Mouse (Mus musculus): ENCODE results near the gene Tbc1d2. TPM values are rescaled to one million over a fixed set of nuclear protein-coding genes. Genes with fewer than 3 reads are reported as not detected.

The Tbc1d2 gene
- total and polyA plus RNA-seq, 2 experiments from 2014 or later, result 0.93 to 6.2 TPM

DNA sequence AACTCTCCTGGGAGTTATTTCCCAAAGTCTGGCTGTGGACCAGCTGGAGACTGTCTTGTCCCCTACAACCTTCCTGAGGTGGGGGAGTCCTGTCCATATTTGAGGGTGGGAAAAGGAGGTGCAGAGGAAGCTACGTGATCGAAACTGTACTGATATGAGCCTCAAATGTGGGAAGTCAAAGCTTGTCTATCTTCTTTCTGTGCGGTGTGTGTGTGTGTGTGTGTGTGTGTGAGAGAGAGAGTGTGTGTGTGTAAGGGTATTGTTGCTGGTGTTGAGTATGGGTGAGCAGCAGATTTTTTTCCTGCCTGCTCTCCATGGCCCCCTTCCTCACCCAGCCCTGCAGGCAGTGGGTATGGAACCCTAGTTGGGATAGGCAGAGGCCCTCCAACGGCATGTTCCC, 85.8 kb downstream of the Tbc1d2 start:
- H3K27me3 ChIP-seq (ENCODE audit: control insufficient read depth, insufficient read depth, low read length), result peaks cover 4% of the 10 kb centered on the region; the same call in 1 of the 2 replicates
- no peak overlapping the region for H3K4me2 ChIP-seq (ENCODE audit: low read depth, low read length)
- H3K4me1 ChIP-seq (ENCODE audit: control insufficient read depth, insufficient read depth), result no peaks in the 10 kb centered on the region
- no peaks in the 10 kb centered on the region for H3K36me3 ChIP-seq (replicated peaks; ENCODE audit: control insufficient read depth, insufficient read depth, low read length)
- no peak overlapping the region for H3K27ac ChIP-seq (ENCODE audit: low read depth)
- H3K9me3 ChIP-seq (replicated peaks; ENCODE audit: control insufficient read depth, low read length), result no peaks in the 10 kb centered on the region
- ATAC-seq (ENCODE audit: insufficient read depth, low read depth) (no peak), DNase-seq (ENCODE audit: low spot score) (no peak)
- TF ChIP-seq CTCF (IDR thresholded peaks at IDR 0.05; ENCODE audit: low read depth) (no peak), EP300 (IDR thresholded peaks at IDR 0.05; ENCODE audit: low read depth) (no peak)
- no peak overlapping the region for H3K4me3 ChIP-seq (ENCODE audit: low read depth, low read length)
- 66% methylated on average over 4 of the region's 4 CpGs for WGBS
- no peak overlapping the region for H3K9ac ChIP-seq (replicated peaks; ENCODE audit: low read depth, low read length)

DNA sequence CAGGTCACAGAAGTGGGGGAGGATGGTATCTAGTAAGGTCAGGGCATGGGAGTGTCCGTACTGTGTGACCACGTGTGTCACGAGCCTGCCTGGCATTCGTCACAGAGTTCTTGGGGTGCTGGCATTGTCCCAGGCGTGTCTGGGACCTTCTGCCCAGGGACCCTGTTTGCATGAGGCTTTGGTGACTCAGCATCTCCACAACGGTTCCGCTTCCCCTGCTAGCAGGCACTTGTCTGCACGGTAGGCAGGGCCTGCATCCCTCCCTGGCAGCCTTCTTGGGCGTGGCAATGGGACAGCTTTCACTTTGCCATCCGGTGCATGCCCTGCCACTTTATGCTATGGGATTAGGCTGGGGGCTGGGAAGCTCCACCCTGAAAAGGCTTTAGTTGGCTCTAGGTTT, 86.2 kb downstream of the Tbc1d2 start:
- WGBS, result 49% methylated on average over 10 of the region's 10 CpGs
- no peak overlapping the region for H3K4me2 ChIP-seq (ENCODE audit: low read depth, low read length)
- ATAC-seq (ENCODE audit: insufficient read depth, low read depth) (no peak), DNase-seq (ENCODE audit: low spot score) (no peak)
- no peaks in the 10 kb centered on the region for H3K36me3 ChIP-seq (replicated peaks; ENCODE audit: control insufficient read depth, insufficient read depth, low read length)
- H3K4me1 ChIP-seq (ENCODE audit: control insufficient read depth, insufficient read depth), result no peaks in the 10 kb centered on the region
- peaks cover 4% of the 10 kb centered on the region; the same call in 1 of the 2 replicates for H3K27me3 ChIP-seq (ENCODE audit: control insufficient read depth, insufficient read depth, low read length)
- H3K9ac ChIP-seq (replicated peaks; ENCODE audit: low read depth, low read length), result no peak overlapping the region
- no peak overlapping the region for H3K4me3 ChIP-seq (ENCODE audit: low read depth, low read length)
- TF ChIP-seq EP300 (IDR thresholded peaks at IDR 0.05; ENCODE audit: low read depth) (no peak), CTCF (IDR thresholded peaks at IDR 0.05; ENCODE audit: low read depth) (no peak)
- no peak overlapping the region for H3K27ac ChIP-seq (ENCODE audit: low read depth)
- H3K9me3 ChIP-seq (replicated peaks; ENCODE audit: control insufficient read depth, low read length), result no peaks in the 10 kb centered on the region

DNA sequence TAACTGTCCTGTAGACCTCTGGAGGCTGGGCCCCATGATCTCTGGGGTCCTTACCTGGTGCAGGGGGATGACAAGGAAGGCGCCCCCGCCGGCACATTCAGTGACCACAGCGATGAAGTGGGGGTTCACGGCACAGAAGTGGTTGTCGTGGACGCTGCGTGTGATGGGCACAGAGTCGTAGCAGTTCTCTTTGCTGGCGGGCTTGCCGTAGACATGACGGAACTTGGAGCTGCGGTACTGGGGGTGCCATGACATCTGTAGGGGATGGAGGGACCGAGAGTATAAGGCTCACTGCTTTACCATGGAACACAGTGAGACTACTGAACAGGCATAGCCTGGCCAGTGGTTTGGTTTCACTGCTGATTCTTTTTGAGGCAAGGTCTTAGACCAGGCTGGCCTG, 87.2 kb downstream of the Tbc1d2 start:
- Histone ChIP-seq H3K27me3 (ENCODE audit: control insufficient read depth, insufficient read depth, low read length) (no peaks in the 10 kb centered on the region; the same call in 1 of the 2 replicates), H3K9ac (replicated peaks; ENCODE audit: low read depth, low read length) (no peak overlapping the region), H3K4me3 (ENCODE audit: low read depth, low read length) (no peak overlapping the region), H3K9me3 (replicated peaks; ENCODE audit: control insufficient read depth, low read length) (no peaks in the 10 kb centered on the region), H3K36me3 (replicated peaks; ENCODE audit: control insufficient read depth, insufficient read depth, low read length) (no peaks in the 10 kb centered on the region), H3K4me1 (ENCODE audit: control insufficient read depth, insufficient read depth) (no peaks in the 10 kb centered on the region), H3K27ac (ENCODE audit: low read depth) (no peak overlapping the region), H3K4me2 (ENCODE audit: low read depth, low read length) (no peak overlapping the region)
- no peak for ATAC-seq (ENCODE audit: insufficient read depth, low read depth)
- DNase-seq (ENCODE audit: low spot score), result no peak
- TF ChIP-seq CTCF (IDR thresholded peaks at IDR 0.05; ENCODE audit: low read depth) (no peak), EP300 (IDR thresholded peaks at IDR 0.05; ENCODE audit: low read depth) (no peak)
- WGBS, result 90% methylated on average over 14 of the region's 14 CpGs

DNA sequence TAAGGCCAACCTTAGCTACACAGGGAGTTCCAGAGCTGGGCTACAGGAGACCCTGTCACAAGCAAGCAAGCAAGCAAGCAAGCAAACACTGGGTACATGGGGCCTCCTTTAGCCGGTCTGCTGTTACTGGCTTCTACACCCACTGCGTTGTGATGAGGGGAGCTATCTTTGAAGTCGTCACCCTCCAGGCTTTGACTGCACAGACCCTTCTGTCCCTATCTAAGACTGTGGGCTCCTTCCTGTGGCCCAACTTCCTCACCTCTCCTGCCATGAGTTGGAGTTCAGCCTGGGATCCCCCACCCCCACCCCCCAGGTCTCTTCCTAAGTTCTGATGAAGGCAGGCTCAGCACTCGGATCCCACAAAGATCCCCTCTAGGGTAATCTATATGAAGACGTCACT, 88.0 kb downstream of the Tbc1d2 start:
- no peaks in the 10 kb centered on the region for H3K4me1 ChIP-seq (ENCODE audit: control insufficient read depth, insufficient read depth)
- TF ChIP-seq CTCF (IDR thresholded peaks at IDR 0.05; ENCODE audit: low read depth), result no peak
- TF ChIP-seq EP300 (IDR thresholded peaks at IDR 0.05; ENCODE audit: low read depth), result no peak
- H3K27ac ChIP-seq (ENCODE audit: low read depth), result no peak overlapping the region
- WGBS, result 57% methylated on average over 5 of the region's 5 CpGs
- H3K9me3 ChIP-seq (replicated peaks; ENCODE audit: control insufficient read depth, low read length), result no peaks in the 10 kb centered on the region
- no peak overlapping the region for H3K4me3 ChIP-seq (ENCODE audit: low read depth, low read length)
- H3K27me3 ChIP-seq (ENCODE audit: control insufficient read depth, insufficient read depth, low read length), result no peaks in the 10 kb centered on the region; the same call in 1 of the 2 replicates
- ATAC-seq (ENCODE audit: insufficient read depth, low read depth), result no peak
- H3K4me2 ChIP-seq (ENCODE audit: low read depth, low read length), result no peak overlapping the region
- no peak overlapping the region for H3K9ac ChIP-seq (replicated peaks; ENCODE audit: low read depth, low read length)
- no peak for DNase-seq (ENCODE audit: low spot score)
- no peaks in the 10 kb centered on the region for H3K36me3 ChIP-seq (replicated peaks; ENCODE audit: control insufficient read depth, insufficient read depth, low read length)

DNA sequence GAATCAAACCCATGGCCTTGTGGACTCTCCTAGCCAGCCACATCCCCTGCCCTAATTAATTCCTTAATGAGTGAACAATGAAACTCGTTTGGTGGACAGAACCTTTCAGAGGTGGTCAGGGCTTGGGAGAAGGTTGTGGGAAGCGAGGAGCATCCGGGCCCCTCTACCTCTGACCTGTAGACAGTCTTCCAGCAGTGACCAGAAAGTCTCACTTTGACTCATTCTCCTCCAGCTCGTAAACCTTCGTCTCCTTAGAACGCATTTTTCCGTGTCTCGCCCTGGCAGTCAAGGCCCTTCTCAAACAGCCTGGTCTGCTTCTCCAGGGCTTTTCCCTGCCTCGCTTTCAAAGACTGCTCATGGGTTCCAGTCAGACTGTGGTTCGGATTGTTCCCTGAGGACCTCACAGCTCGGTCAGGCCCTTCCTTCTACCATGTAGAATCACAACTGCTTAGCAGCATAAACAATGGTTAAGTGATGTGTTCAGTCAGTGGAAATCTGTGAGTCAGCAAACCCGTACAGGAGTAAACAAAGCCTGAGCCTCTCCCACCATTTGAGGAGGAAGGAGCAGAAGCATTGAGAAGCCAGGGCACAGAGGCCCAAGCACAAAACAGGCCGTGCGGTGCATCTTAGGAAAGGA, 89.8 kb downstream of the Tbc1d2 start:
- 75% methylated on average over 14 of the region's 14 CpGs for WGBS
- ATAC-seq (ENCODE audit: insufficient read depth, low read depth) (no peak), DNase-seq (ENCODE audit: low spot score) (no peak)
- no peak overlapping the region for H3K27ac ChIP-seq (ENCODE audit: low read depth)
- no peak overlapping the region for H3K4me3 ChIP-seq (ENCODE audit: low read depth, low read length)
- no peak overlapping the region for H3K9ac ChIP-seq (replicated peaks; ENCODE audit: low read depth, low read length)
- TF ChIP-seq CTCF (IDR thresholded peaks at IDR 0.05; ENCODE audit: low read depth) (no peak), EP300 (IDR thresholded peaks at IDR 0.05; ENCODE audit: low read depth) (no peak)
- no peaks in the 10 kb centered on the region for H3K4me1 ChIP-seq (ENCODE audit: control insufficient read depth, insufficient read depth)
- no peaks in the 10 kb centered on the region for H3K36me3 ChIP-seq (replicated peaks; ENCODE audit: control insufficient read depth, insufficient read depth, low read length)
- H3K9me3 ChIP-seq (replicated peaks; ENCODE audit: control insufficient read depth, low read length), result no peaks in the 10 kb centered on the region
- H3K4me2 ChIP-seq (ENCODE audit: low read depth, low read length), result no peak overlapping the region
- H3K27me3 ChIP-seq (ENCODE audit: control insufficient read depth, insufficient read depth, low read length), result no peaks in the 10 kb centered on the region; the same call in 1 of the 2 replicates
